Mouse (Mus musculus) limb, embryonic 14.5 days (tissue): Measurements from ENCODE around the gene Zfp239. TPM values are rescaled to one million over a fixed set of nuclear protein-coding genes. Genes with fewer than 3 reads are reported as not detected.

Experiments used
- ATAC-seq: fragments of 200-750 bp; cut with Nextera tagmentation; 2 replicates; pipeline ENCODE4 v1.8.0; 2017; ENCODE audit warnings: low read depth, moderate number of reproducible peaks, moderate TSS enrichment; ENCODE audit not compliant: low FRiP score
- DNase-seq: peaks from one replicate; pipeline ENCODE4 v3.0.0-alpha.2; 2015; ENCODE audit warnings: low spot score
- H3K27ac ChIP-seq: fragments of 300-500 bp; sonication (generic); replicated peaks from 2 replicates; pipeline ENCODE4 v1.5.1; 2014; ENCODE audit warnings: low read depth, mild to moderate bottlenecking, low read length, moderate library complexity, mixed read lengths
- H3K27me3 ChIP-seq: fragments of 300-500 bp; sonication (generic); 2 replicates; pipeline ENCODE4 v1.6.1; 2014; ENCODE audit warnings: low read length, mixed read lengths; ENCODE audit not compliant: control insufficient read depth, insufficient read depth
- H3K36me3 ChIP-seq: fragments of 300-500 bp; sonication (generic); 2 replicates; pipeline ENCODE4 v1.6.1; 2014; ENCODE audit warnings: mild to moderate bottlenecking, low read length, moderate library complexity, mixed read lengths; ENCODE audit not compliant: control insufficient read depth, insufficient read depth
- H3K4me1 ChIP-seq: fragments of 300-500 bp; sonication (generic); 2 replicates; pipeline ENCODE4 v1.6.1; 2014; ENCODE audit warnings: antibody characterized with exemption, low read length, mixed read lengths; ENCODE audit not compliant: control insufficient read depth, insufficient read depth
- H3K4me2 ChIP-seq: fragments of 300-500 bp; sonication (generic); replicated peaks from 2 replicates; pipeline ENCODE4 v1.6.1; 2014; ENCODE audit warnings: low read depth, mild to moderate bottlenecking, low read length, moderate library complexity; ENCODE audit not compliant: severe bottlenecking
- H3K4me3 ChIP-seq: fragments of 300-500 bp; sonication (generic); replicated peaks from 2 replicates; pipeline ENCODE4 v1.5.1; 2014; ENCODE audit warnings: low read length
- H3K9ac ChIP-seq: fragments of 300-500 bp; sonication (generic); 2 replicates; pipeline ENCODE4 v1.6.1; 2014; ENCODE audit warnings: mild to moderate bottlenecking, low read depth, low read length, moderate library complexity; ENCODE audit not compliant: severe bottlenecking
- H3K9me3 ChIP-seq: fragments of 300-500 bp; sonication (generic); 2 replicates; pipeline ENCODE4 v1.6.1; 2016; ENCODE audit warnings: low read length; ENCODE audit not compliant: control insufficient read depth
- POLR2A ChIP-seq: fragments of 200-500 bp; IDR thresholded peaks from 2 replicates; pipeline ENCODE4 v1.8.0; 2012; ENCODE audit warnings: inconsistent platforms, mild to moderate bottlenecking, moderate library complexity, borderline replicate concordance; ENCODE audit not compliant: insufficient read depth, insufficient read length; ENCODE audit errors: extremely low read depth
- WGBS: fragments of 180-500 bp; shearing (Covaris S2); extraction: QIAGEN DNeasy Blood & Tissue Kit; methylation state at CpG from one replicate; pipeline ENCODE4 v1.1.7; 2014; 5-methylcytosine and 5-hydroxymethylcytosine counted together
- polyA plus RNA-seq, 2 experiments: library from polyadenylated mRNA; depleted of rRNA in 1 of 2; stranded (reverse) in 1 of 2; unstranded in 1 of 2; fragments of >200 nt; fragmentation: Nextera tagmentation in 1 of 2; extraction: Ambion mirVana in 1 of 2; gene quantifications; 2 replicates each; pipeline versions ENCODE4 v1.2.1 to v1.2.3; 2012 to 2014

Gene Zfp239
- polyA plus RNA-seq, 2 experiments, result 7.4 to 11.8 TPM

DNA sequence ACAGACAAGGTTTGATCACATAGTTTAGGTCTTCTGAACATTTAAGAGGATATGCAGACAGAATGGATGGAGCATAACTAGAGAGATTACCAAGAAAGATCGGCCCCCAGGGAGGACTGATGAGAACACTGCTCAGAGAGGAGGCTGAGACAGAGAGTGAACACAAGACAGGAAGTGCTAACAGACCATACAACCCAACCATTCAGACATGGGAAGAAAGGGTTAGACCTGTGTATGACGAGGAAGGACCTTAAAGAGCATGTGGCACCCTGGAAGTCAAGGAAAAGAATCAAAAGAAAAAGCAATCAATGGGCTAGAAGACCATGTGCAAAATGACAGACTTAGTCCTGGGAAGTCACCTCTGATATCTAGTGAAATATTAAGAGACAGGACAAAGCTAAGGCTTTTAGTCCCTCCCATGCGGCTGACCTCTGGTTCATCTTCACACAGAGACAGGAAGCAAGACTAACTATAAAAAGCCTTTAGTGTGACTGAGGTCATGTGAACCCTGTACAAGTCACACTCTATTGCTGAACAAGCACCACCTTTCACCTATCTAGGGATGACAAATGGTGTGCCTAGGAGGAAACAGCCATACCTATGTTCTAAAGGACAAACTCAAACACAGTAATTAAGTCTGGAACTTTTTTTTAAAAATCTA, 12.9 kb downstream of the Zfp239 start:
- no peak for DNase-seq
- no peak overlapping the region for H3K9ac ChIP-seq
- H3K36me3 ChIP-seq, result no peaks in the 10 kb centered on the region
- no peak overlapping the region for H3K4me2 ChIP-seq
- H3K27me3 ChIP-seq, result no peaks in the 10 kb centered on the region
- H3K9me3 ChIP-seq, result no peaks in the 10 kb centered on the region
- no peak overlapping the region for H3K4me3 ChIP-seq
- no peak for ATAC-seq
- no peaks in the 10 kb centered on the region for H3K4me1 ChIP-seq
- no peak for TF ChIP-seq POLR2A
- 78% methylated on average over 3 of the region's 3 CpGs for WGBS
- H3K27ac ChIP-seq, result no peak overlapping the region

DNA sequence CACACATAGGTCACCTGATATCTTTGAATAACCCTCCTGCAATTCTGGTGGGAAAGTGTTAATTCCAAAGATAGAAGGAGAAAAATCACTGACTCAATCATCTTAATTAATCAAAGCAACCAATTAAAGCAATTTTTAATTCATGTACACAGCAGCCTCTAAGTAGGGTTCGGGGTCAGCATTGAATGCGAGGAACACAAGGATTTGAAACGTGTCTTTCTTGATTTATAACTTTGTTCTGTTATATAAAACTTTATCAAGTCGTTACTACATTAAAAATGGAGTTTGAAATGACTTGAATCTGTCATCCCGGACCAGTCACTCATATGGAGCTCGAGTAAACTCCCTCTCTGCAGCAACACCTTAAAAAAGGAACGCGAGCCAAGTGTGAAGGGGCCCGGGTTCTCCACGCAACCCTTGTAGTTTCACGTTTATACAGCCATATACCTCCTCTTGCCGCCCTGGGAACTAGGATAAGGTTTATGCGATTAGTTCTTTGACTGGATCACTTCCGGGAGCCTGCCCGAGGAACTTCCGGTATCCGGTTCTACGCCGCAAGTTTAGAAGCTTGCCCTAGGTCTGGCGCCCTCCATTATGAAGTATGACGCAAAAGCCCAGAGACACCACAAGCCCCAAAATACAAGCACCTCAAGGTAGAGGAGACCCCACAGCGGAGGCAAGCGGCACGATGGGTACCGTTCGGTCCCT, 17.0 kb downstream of the Zfp239 start:
- no peaks in the 10 kb centered on the region for H3K9me3 ChIP-seq
- H3K4me1 ChIP-seq, result peaks cover 4% of the 10 kb centered on the region; the same call in 1 of the 2 replicates
- DNase-seq, result peak; percentile 91
- peak overlapping the region; percentile 98 for H3K27ac ChIP-seq
- H3K36me3 ChIP-seq, result no peaks in the 10 kb centered on the region
- no peak; the same call in 1 of the 2 replicates for TF ChIP-seq POLR2A
- 12% methylated on average over 26 of the region's 26 CpGs for WGBS
- H3K4me2 ChIP-seq, result peak overlapping the region; percentile 72
- H3K4me3 ChIP-seq, result peak overlapping the region; percentile 56
- ATAC-seq, result peak; percentile 83
- H3K27me3 ChIP-seq, result no peaks in the 10 kb centered on the region
- H3K9ac ChIP-seq, result peak overlapping the region; percentile 76

DNA sequence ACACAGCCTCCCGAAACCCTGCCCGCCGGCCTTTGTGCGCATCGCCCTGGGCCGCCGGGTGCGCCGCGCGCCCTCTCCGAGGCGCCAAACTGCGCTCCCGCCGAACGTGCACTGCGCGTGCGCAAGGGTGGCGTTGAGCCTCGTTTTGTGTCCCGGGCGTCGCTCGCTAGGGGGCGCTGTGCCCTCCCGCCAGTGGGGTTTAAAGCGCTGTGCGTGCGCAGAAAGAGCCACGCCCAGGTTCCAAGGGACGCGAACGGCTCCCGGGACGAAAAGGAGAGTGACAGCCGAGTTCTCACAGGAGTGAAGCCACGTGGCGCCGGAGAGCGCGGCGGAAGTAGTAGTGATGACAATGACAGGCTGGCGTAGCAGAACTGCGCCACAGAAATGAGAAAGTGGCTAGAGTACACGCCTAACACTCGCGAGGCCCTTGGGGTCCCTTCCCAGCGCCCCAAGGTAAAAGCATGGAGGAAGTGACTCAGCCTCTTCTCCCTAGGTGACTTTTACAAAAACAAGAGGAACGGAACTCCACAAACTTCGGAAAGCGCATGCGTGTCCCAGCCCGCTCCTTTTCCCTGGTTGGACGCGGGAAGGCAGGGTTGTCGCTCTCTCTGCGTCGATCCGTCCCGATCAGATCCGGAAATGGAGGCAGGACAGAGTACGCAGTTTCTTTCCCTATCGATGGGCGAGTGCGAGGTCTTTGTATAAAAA, 17.7 kb downstream of the Zfp239 start:
- peak overlapping the region; percentile 56 for H3K4me3 ChIP-seq
- H3K9me3 ChIP-seq, result no peaks in the 10 kb centered on the region
- peak; percentile 92 for TF ChIP-seq POLR2A
- H3K9ac ChIP-seq, result peak overlapping the region; percentile 76
- H3K27ac ChIP-seq, result peak overlapping the region; percentile 98
- ATAC-seq, result peak; percentile 94
- 2% methylated on average over 64 of the region's 67 CpGs for WGBS
- H3K4me2 ChIP-seq, result peak overlapping the region; percentile 72
- DNase-seq, result peak; percentile 97
- H3K4me1 ChIP-seq, result peaks cover 4% of the 10 kb centered on the region; the same call in 1 of the 2 replicates
- no peaks in the 10 kb centered on the region for H3K36me3 ChIP-seq
- H3K27me3 ChIP-seq, result no peaks in the 10 kb centered on the region

DNA sequence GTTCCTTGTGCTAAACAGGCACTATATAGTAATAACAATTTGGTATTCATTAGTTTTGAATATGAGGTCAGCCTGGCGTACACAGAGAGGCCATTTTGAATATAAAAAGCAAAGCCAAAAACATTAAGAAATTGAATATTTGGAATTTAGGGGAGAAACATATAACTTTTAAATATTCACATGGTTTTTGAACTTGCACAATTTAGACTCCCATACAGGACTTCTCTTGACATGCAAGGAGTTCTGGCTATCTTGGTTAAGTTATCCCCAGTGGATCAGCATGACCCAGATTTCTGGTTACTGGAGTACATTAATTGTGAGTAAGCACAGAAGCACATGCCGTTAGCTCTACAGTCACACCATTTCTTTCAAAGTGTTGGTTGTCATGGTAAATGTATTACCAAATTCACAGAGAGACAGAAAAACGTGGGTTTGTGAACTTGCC, 18.5 kb downstream of the Zfp239 start:
- no peak for DNase-seq
- no peaks in the 10 kb centered on the region for H3K27me3 ChIP-seq
- H3K9me3 ChIP-seq, result no peaks in the 10 kb centered on the region
- TF ChIP-seq POLR2A, result no peak
- peak overlapping the region; percentile 98 for H3K27ac ChIP-seq
- no peak for ATAC-seq
- peak overlapping the region; percentile 76 for H3K9ac ChIP-seq
- peak overlapping the region; percentile 56 for H3K4me3 ChIP-seq
- H3K36me3 ChIP-seq, result no peaks in the 10 kb centered on the region
- peaks cover 4% of the 10 kb centered on the region; the same call in 1 of the 2 replicates for H3K4me1 ChIP-seq
- WGBS, result 31% methylated on average over 3 of the region's 3 CpGs
- peak overlapping the region; percentile 72 for H3K4me2 ChIP-seq

DNA sequence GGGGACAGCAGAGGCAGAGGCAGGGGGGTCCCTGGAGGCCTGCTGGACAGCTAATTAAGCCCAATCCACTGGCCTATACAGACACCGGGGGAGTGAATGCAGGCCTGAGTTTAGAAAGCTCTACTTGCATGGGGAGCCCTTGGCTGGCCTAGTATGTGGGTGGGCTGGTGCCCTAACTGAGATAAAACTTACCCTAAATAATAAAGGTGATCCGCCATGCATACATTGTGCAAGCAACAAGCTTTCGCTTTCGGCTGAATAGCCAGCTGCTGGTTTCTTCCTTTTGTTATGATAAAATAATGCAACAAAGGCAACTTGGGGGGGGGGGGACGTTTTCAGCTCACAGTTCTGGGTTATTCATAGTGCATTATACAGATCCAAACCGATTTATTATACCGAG, 19.3 kb downstream of the Zfp239 start:
- TF ChIP-seq POLR2A, result no peak
- no peak overlapping the region for H3K9ac ChIP-seq
- H3K4me2 ChIP-seq, result no peak overlapping the region
- no peaks in the 10 kb centered on the region for H3K27me3 ChIP-seq
- no peak overlapping the region for H3K27ac ChIP-seq
- H3K36me3 ChIP-seq, result no peaks in the 10 kb centered on the region
- peaks cover 4% of the 10 kb centered on the region; the same call in 1 of the 2 replicates for H3K4me1 ChIP-seq
- H3K4me3 ChIP-seq, result no peak overlapping the region
- DNase-seq (no peak), ATAC-seq (no peak)
- no peaks in the 10 kb centered on the region for H3K9me3 ChIP-seq
- WGBS, result 83% methylated on average over 7 of the region's 7 CpGs
